In the genomic region with DNA sequence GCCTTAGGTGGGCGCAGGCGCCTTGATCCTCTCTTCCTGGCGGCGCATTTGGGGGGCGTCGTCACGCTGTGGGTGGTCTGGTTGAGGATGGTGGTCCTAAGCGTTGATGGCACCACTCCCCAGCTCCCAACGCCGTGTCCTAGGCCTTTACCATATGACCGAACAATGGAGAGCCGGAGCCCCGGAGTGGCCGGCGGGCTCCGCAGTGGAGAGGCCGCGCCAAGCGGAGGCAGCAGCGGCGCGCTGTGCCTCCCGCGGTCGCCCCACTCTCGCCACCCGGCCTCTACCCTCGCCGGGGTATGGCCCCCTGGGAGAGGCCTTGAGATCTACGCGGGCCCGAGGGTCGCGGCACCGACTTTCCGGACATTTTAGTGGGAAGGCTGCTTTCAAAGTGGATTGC, we compare ENCODE assay signal across 8 mouse cellular contexts. TPM values are rescaled to one million over a fixed set of nuclear protein-coding genes. Genes with fewer than 3 reads are reported as not detected.
DNase-seq lines count a peak whose midpoint lies in the region; ATAC-seq lines count a peak whose summit lies in the region.

No protein-coding gene starts in this region.

- intact Hi-C loops in heart, postnatal 25 days (cut with DNase I), result loop anchor here (2.0 kb wide), 2 partner anchors 18 to 132 kb away; no protein-coding TSS in a partner anchor

- peak overlapping the region; percentile 68 for H3K4me2 ChIP-seq in heart, embryonic 11.5 days
- peak overlapping the region; percentile 82 for H3K4me2 ChIP-seq in embryonic facial prominence, embryonic 14.5 days (ENCODE audit: low read depth, low read length)
- H3K4me2 ChIP-seq in hindbrain, embryonic 16.5 days (ENCODE audit: low read length), result peak overlapping the region; percentile 83

- peak overlapping the region; percentile 79 for H3K4me3 ChIP-seq in heart, embryonic 11.5 days (ENCODE audit: low read depth, low read length)
- H3K4me3 ChIP-seq in ES-E14 (ENCODE audit: insufficient read depth in 1 of 2, low read depth in 1 of 2, low read length in 2 of 2, poor library complexity in 1 of 2, severe bottlenecking in 1 of 2) (peak overlapping the region; percentile 79 to 86), macrophage (ENCODE audit: inconsistent target) (peak overlapping the region; percentile 81)
- H3K4me3 ChIP-seq in embryonic facial prominence, embryonic 14.5 days (ENCODE audit: low read depth, low read length), result peak overlapping the region; percentile 79
- peak overlapping the region; percentile 95 for H3K4me3 ChIP-seq in hindbrain, embryonic 16.5 days (ENCODE audit: low read length)

- H3K27ac ChIP-seq in heart, embryonic 11.5 days (ENCODE audit: low read depth, low read length), result peak overlapping the region; percentile 96
- H3K27ac ChIP-seq in ES-E14 (ENCODE audit: insufficient read depth, low read depth, low read length, poor library complexity, severe bottlenecking) (0 out of 2 replicates have a peak overlapping the region, but pooled peaks have one; percentile 30), macrophage (peak overlapping the region; percentile 55)
- H3K27ac ChIP-seq in embryonic facial prominence, embryonic 14.5 days (replicated peaks; ENCODE audit: low read depth, low read length), result peak overlapping the region; percentile 96
- H3K27ac ChIP-seq in hindbrain, embryonic 16.5 days (ENCODE audit: low read depth, low read length), result peak overlapping the region; percentile 95

- peak overlapping the region; percentile 84 for H3K9ac ChIP-seq in heart, embryonic 11.5 days (ENCODE audit: low read depth, low read length)
- peak overlapping the region; percentile 84 for H3K9ac ChIP-seq in ES-E14 (ENCODE audit: insufficient read depth, low read depth, low read length, poor library complexity, severe bottlenecking)
- peak overlapping the region; percentile 81 for H3K9ac ChIP-seq in embryonic facial prominence, embryonic 14.5 days (ENCODE audit: low read depth, low read length)
- peak overlapping the region; percentile 94 for H3K9ac ChIP-seq in hindbrain, embryonic 16.5 days (ENCODE audit: low read depth, low read length)

- peaks cover 14% of the 10 kb centered on the region for H3K4me1 ChIP-seq in heart, embryonic 11.5 days (ENCODE audit: control insufficient read depth, insufficient read depth, low read length)
- H3K4me1 ChIP-seq in ES-E14 (ENCODE audit: control insufficient read depth in 2 of 2, insufficient read depth in 2 of 2, low read length in 2 of 2, poor library complexity in 1 of 2), result peaks cover 3 to 4% of the 10 kb centered on the region in 2 experiments; a peak in 1 of 4 replicates
- peaks cover 15% of the 10 kb centered on the region; the same call in 1 of the 2 replicates for H3K4me1 ChIP-seq in embryonic facial prominence, embryonic 14.5 days (ENCODE audit: control insufficient read depth, insufficient read depth, low read length)
- peaks cover 23% of the 10 kb centered on the region for H3K4me1 ChIP-seq in hindbrain, embryonic 16.5 days (ENCODE audit: control insufficient read depth, insufficient read depth, low read depth, low read length)

- H3K27me3 ChIP-seq in heart, embryonic 11.5 days (ENCODE audit: control insufficient read depth, insufficient read depth, low read length), result no peaks in the 10 kb centered on the region
- H3K27me3 ChIP-seq in embryonic facial prominence, embryonic 14.5 days (replicated peaks; ENCODE audit: control insufficient read depth, insufficient read depth, low read length), result no peaks in the 10 kb centered on the region
- no peaks in the 10 kb centered on the region for H3K27me3 ChIP-seq in hindbrain, embryonic 16.5 days (replicated peaks; ENCODE audit: control insufficient read depth, insufficient read depth, low read length)

- peaks cover 31% of the 10 kb centered on the region for H3K79me2 ChIP-seq in macrophage (ENCODE audit: inconsistent target)

- in situ Hi-C loops in ES-E14 (cut with MboI; ENCODE audit: low sequenced_read_pairs in 2 of 2, unreplicated experiment in 2 of 2), result no loop called here

- peaks cover 20% of the 10 kb centered on the region; the same call in 1 of the 2 replicates for H3K36me3 ChIP-seq in heart, embryonic 11.5 days (ENCODE audit: control insufficient read depth, insufficient read depth, low read length)
- peaks cover 26% of the 10 kb centered on the region for H3K36me3 ChIP-seq in ES-E14 (ENCODE audit: control insufficient read depth, insufficient read depth, low read length, poor library complexity, severe bottlenecking)
- peaks cover 29% of the 10 kb centered on the region for H3K36me3 ChIP-seq in embryonic facial prominence, embryonic 14.5 days (ENCODE audit: control insufficient read depth, insufficient read depth, low read length)
- peaks cover 14% of the 10 kb centered on the region for H3K36me3 ChIP-seq in hindbrain, embryonic 16.5 days (ENCODE audit: control insufficient read depth, insufficient read depth, low read length)
- H3K36me3 ChIP-seq in macrophage (ENCODE audit: inconsistent target), result peaks cover 28% of the 10 kb centered on the region

- 1% methylated on average over 36 of the region's 36 CpGs for WGBS in heart, embryonic 11.5 days (ENCODE audit: insufficient replicate concordance)
- WGBS in embryonic facial prominence, embryonic 14.5 days, result 0% methylated on average over 25 of the region's 36 CpGs
- under 1% methylated on average over 34 of the region's 36 CpGs for WGBS in hindbrain, embryonic 16.5 days
- WGBS in macrophage (ENCODE audit: missing documents), result under 1% methylated on average over 36 of the region's 36 CpGs

- H3K9me3 ChIP-seq in heart, embryonic 11.5 days (replicated peaks; ENCODE audit: control insufficient read depth, low read length), result no peaks in the 10 kb centered on the region
- H3K9me3 ChIP-seq in ES-E14 (ENCODE audit: control insufficient read depth, insufficient read depth, low read depth, low read length), result no peaks in the 10 kb centered on the region
- no peaks in the 10 kb centered on the region for H3K9me3 ChIP-seq in embryonic facial prominence, embryonic 14.5 days (ENCODE audit: control insufficient read depth, low read length)
- H3K9me3 ChIP-seq in hindbrain, embryonic 16.5 days (ENCODE audit: control insufficient read depth, low read length), result no peaks in the 10 kb centered on the region

- DNase-seq in heart, postnatal 25 days (ENCODE audit: low spot score), result no peak
- no peak for DNase-seq in ES-E14 (ENCODE audit: low read depth, low spot score)
- DNase-seq in embryonic facial prominence, embryonic 14.5 days (ENCODE audit: low spot score), result peak; percentile 61
- DNase-seq in testis, postnatal 14 days (ENCODE audit: low spot score), result peak; percentile 51
- DNase-seq in cerebellum, postnatal 14 days, result no peak

- 0 out of 2 replicates have a peak, but pooled peaks have one; percentile 37 for ATAC-seq in heart, embryonic 11.5 days (replicated peaks; ENCODE audit: insufficient number of reproducible peaks, low FRiP score, low TSS enrichment)
- ATAC-seq in embryonic facial prominence, embryonic 14.5 days (ENCODE audit: low read depth), result peak; percentile 28
- peak; percentile 20 for ATAC-seq in hindbrain, embryonic 16.5 days

RNA-seq across cellular contexts. Expression of gene Teddm2, which starts 0.4 kb away (rescaled TPM):
- polyA plus RNA-seq in heart, embryonic 11.5 days (2014; fragmentation: Nextera tagmentation; extraction: Ambion mirVana), result 0.30 and 0.36 TPM in 2 replicates
- total RNA-seq in heart, postnatal 25 days (2021), result under 1 TPM; 0.73 to 0.87 TPM
- total RNA-seq in ES-E14 (2012; rRNA removed), result 0.62 and 0.63 TPM in 2 replicates
- polyA plus RNA-seq in embryonic facial prominence, embryonic 14.5 days (2014; fragmentation: Nextera tagmentation; extraction: Ambion mirVana), result 0.77 and 0.97 TPM in 2 replicates
- polyA plus RNA-seq in hindbrain, embryonic 16.5 days (2015; fragmentation: Nextera tagmentation; extraction: Ambion mirVana), result 1.4 and 1.5 TPM in 2 replicates
- total RNA-seq in macrophage (2018; cell fraction: chromatin; rRNA removed), result 1 to 10 TPM in 9 of 26 experiments, under 1 TPM in 14, not detected in 3; 0.16 to 2.8 (median 0.66) TPM
- under 1 TPM in 15 of 26 experiments, not detected in 11; 0.05 to 0.34 (median 0.10) TPM for total RNA-seq in macrophage (2018; cell fraction: cytosol; rRNA removed)
- total RNA-seq in macrophage (2018; cell fraction: nucleus; rRNA removed), result 1 to 10 TPM in 5 of 26 experiments, under 1 TPM in 14, not detected in 7; 0.12 to 3.5 (median 0.51) TPM
- polyA plus RNA-seq in macrophage (2018), result 0.06 to 0.15 TPM (median 0.07 TPM) in 3 replicates

RNA-seq across cellular contexts. Expression of gene Glul, which starts 0.6 kb away (rescaled TPM):
- 52.6 and 78.3 TPM in 2 replicates for polyA plus RNA-seq in heart, embryonic 11.5 days (2014; fragmentation: Nextera tagmentation; extraction: Ambion mirVana)
- total RNA-seq in heart, postnatal 25 days (2021), result 100 to 1,000 TPM; 349 to 403 TPM
- total RNA-seq in ES-E14 (2012; rRNA removed), result 107 TPM in 2 replicates
- 97.5 and 104 TPM in 2 replicates for polyA plus RNA-seq in embryonic facial prominence, embryonic 14.5 days (2014; fragmentation: Nextera tagmentation; extraction: Ambion mirVana)
- 217 and 248 TPM in 2 replicates for polyA plus RNA-seq in hindbrain, embryonic 16.5 days (2015; fragmentation: Nextera tagmentation; extraction: Ambion mirVana)
- 100 to 1,000 TPM in 1 of 26 experiments, 10 to 100 TPM in 15, 1 to 10 TPM in 10; 3.3 to 106 (median 14.2) TPM for total RNA-seq in macrophage (2018; cell fraction: chromatin; rRNA removed)
- 100 to 1,000 TPM in 13 of 26 experiments, 10 to 100 TPM in 13; 37.7 to 278 (median 129) TPM for total RNA-seq in macrophage (2018; cell fraction: cytosol; rRNA removed)
- 100 to 1,000 TPM in 2 of 26 experiments, 10 to 100 TPM in 24; 13.0 to 134 (median 51.1) TPM for total RNA-seq in macrophage (2018; cell fraction: nucleus; rRNA removed)
- 160 to 381 TPM (median 220 TPM) in 3 replicates for polyA plus RNA-seq in macrophage (2018)

RNA-seq across cellular contexts. Expression of gene Teddm1a, which starts 8.8 kb away (rescaled TPM):
- polyA plus RNA-seq in heart, embryonic 11.5 days (2014; fragmentation: Nextera tagmentation; extraction: Ambion mirVana), result not detected in 2 replicates
- total RNA-seq in heart, postnatal 25 days (2021), result not detected
- not detected in 2 replicates for total RNA-seq in ES-E14 (2012; rRNA removed)
- not detected in 2 replicates for polyA plus RNA-seq in embryonic facial prominence, embryonic 14.5 days (2014; fragmentation: Nextera tagmentation; extraction: Ambion mirVana)
- polyA plus RNA-seq in hindbrain, embryonic 16.5 days (2015; fragmentation: Nextera tagmentation; extraction: Ambion mirVana), result not detected in 2 replicates
- not detected for total RNA-seq in macrophage (2018; cell fraction: chromatin; rRNA removed)
- not detected for total RNA-seq in macrophage (2018; cell fraction: cytosol; rRNA removed)
- not detected for total RNA-seq in macrophage (2018; cell fraction: nucleus; rRNA removed)
- polyA plus RNA-seq in macrophage (2018), result not detected in 3 replicates

RNA-seq across cellular contexts. Expression of gene Teddm1b, which starts 26.2 kb away (rescaled TPM):
- polyA plus RNA-seq in heart, embryonic 11.5 days (2014; fragmentation: Nextera tagmentation; extraction: Ambion mirVana), result 0.08 and 0.27 TPM in 2 replicates
- total RNA-seq in heart, postnatal 25 days (2021), result not detected
- 0.16 and 0.27 TPM in 2 replicates for total RNA-seq in ES-E14 (2012; rRNA removed)
- 0.18 and 0.19 TPM in 2 replicates for polyA plus RNA-seq in embryonic facial prominence, embryonic 14.5 days (2014; fragmentation: Nextera tagmentation; extraction: Ambion mirVana)
- 0.26 and 0.41 TPM in 2 replicates for polyA plus RNA-seq in hindbrain, embryonic 16.5 days (2015; fragmentation: Nextera tagmentation; extraction: Ambion mirVana)
- total RNA-seq in macrophage (2018; cell fraction: chromatin; rRNA removed), result under 1 TPM in 12 of 26 experiments, not detected in 14; 0.25 to 0.53 (median 0.38) TPM
- not detected for total RNA-seq in macrophage (2018; cell fraction: cytosol; rRNA removed)
- total RNA-seq in macrophage (2018; cell fraction: nucleus; rRNA removed), result under 1 TPM in 1 of 26 experiments, not detected in 25; 0.18 TPM
- not detected in 3 replicates for polyA plus RNA-seq in macrophage (2018)

RNA-seq across cellular contexts. Expression of gene Rgsl1, which starts 56.4 kb away (rescaled TPM):
- polyA plus RNA-seq in heart, embryonic 11.5 days (2014; fragmentation: Nextera tagmentation; extraction: Ambion mirVana), result not detected in 2 replicates
- total RNA-seq in heart, postnatal 25 days (2021), result under 1 TPM in 1 of 2 experiments, not detected in 1; 0.11 TPM
- total RNA-seq in ES-E14 (2012; rRNA removed), result not detected in 2 replicates
- polyA plus RNA-seq in embryonic facial prominence, embryonic 14.5 days (2014; fragmentation: Nextera tagmentation; extraction: Ambion mirVana), result 0.14 and 0.26 TPM in 2 replicates
- 0.17 and 0.19 TPM in 2 replicates for polyA plus RNA-seq in hindbrain, embryonic 16.5 days (2015; fragmentation: Nextera tagmentation; extraction: Ambion mirVana)
- 1 to 10 TPM in 12 of 26 experiments, under 1 TPM in 11, not detected in 3; 0.37 to 2.4 (median 1.3) TPM for total RNA-seq in macrophage (2018; cell fraction: chromatin; rRNA removed)
- total RNA-seq in macrophage (2018; cell fraction: cytosol; rRNA removed), result 1 to 10 TPM; 1.2 to 4.2 (median 1.8) TPM
- total RNA-seq in macrophage (2018; cell fraction: nucleus; rRNA removed), result 1 to 10 TPM in 17 of 26 experiments, under 1 TPM in 8, not detected in 1; 0.47 to 4.2 (median 1.7) TPM
- 1.6 to 4.4 TPM (median 2.3 TPM) in 3 replicates for polyA plus RNA-seq in macrophage (2018)

Comparison
In these comparisons a context has a peak if more than half of its experiments do, and no peak if none do; other contexts are left out.
1. H3K27ac ChIP-seq: peak in every context shown above with its lines; median percentile 96 in heart, embryonic 11.5 days; 96 in embryonic facial prominence, embryonic 14.5 days; 95 in hindbrain, embryonic 16.5 days; 55 in macrophage; 30 in ES-E14.
2. DNase-seq: peak in embryonic facial prominence, embryonic 14.5 days (single experiment) and testis, postnatal 14 days (single experiment); none in heart, postnatal 25 days (single experiment), ES-E14 (single experiment) and cerebellum, postnatal 14 days (0 of 2).
3. Peak in every context shown above with its lines, with median percentiles within 50 percentile points of each other: ATAC-seq, H3K4me2 ChIP-seq, H3K4me3 ChIP-seq and H3K9ac ChIP-seq.